Mouse (Mus musculus) retina, adult 2 months (tissue): ENCODE data around the gene Gm26897.

Experiments used
- DNase-seq: peaks from one replicate; pipeline ENCODE4 v3.0.0-alpha.2; 2012; ENCODE audit warnings: low read depth, low spot score

Gm26897 gene

DNA sequence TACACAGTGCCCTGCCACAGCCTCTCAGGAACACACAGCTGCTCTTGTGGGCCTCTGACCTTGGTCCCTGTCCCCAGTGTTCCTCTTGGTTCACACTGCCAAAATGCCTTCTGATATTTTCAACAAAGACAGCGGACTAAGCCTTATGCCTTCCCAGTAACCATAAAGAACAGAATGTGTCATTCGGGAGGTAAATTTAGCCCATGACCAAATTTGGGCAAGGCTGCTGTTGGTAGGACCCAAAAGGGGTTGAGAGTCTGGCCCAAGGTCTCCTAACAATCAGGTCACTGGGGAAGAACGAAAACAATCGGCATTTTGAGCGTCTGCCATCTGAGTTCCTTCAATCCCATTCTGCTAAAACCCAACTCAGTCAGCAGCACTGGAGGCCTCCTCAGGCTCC is 15.9 kb downstream of the Gm26897 start:
- DNase-seq = no peak

DNA sequence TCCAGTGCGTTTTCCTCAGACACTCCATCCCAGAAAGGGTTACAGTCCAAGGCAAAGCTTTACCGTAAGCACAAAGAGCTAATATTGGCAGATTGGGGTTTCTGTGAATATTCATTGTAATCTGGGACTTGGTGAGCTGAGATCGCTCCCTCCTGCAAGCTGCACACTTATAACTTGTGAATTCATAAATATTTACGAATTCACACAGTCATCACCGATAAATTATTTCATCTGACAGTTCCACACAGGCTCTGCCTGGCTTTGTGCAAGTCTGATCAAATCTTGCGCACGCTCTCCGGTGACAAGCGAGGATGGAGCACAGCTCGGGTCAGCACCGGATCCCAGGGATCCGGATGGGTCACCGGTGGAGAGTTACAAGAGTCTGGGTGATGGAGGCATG is 16.4 kb downstream of the Gm26897 start:
- no peak for DNase-seq

DNA sequence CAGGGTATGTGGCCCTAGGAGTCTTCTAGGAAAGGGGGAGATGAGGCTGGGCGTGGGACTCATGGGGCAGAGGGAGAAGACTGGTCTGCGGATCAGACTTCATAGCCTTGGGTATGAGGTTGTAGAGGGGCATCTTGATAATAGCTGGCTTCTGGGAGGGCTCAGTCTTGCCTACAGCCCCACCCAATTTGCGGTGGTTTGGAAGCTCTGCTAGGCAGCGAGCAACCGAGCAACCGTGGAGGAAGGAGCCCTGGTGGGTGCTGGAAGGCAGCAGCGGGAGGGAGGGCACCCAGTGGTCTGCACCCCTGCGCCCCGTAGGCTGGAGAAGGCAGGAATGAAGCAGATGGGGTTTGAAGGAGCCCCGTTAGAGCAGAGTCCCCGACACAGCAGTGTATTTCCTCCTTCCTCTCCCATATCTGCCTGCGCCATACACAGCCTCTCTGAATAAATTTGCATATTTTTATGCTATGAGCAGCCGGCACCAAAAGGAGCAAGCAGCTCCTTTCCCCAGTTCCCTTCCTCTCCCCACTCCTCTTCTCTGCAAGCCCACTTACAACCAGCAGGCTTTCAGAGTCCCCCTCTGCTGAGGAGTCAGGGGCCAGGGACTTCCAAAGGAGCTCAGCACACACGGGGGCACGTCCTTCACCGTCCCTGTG is 20.9 kb downstream of the Gm26897 start:
- no peak for DNase-seq

DNA sequence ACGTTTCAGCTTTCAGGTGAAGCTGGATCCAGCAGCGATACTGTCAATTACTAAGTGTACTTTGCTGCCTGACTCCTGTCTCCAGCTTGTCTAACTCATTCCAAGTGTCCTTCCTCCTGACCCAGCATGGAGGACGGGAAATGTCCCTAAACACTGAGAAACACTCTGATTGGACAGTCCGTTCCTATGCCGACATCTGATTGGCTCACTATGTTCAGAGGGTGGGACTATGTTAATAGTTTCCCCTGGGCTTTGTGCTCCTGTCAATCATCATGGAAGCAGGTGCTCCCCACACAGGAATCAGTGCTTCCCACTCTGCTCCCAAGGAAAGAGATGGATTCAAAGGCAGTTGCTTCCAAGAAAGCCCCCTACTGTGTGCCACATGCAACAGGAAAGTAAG is 21.6 kb downstream of the Gm26897 start:
- no peak for DNase-seq

DNA sequence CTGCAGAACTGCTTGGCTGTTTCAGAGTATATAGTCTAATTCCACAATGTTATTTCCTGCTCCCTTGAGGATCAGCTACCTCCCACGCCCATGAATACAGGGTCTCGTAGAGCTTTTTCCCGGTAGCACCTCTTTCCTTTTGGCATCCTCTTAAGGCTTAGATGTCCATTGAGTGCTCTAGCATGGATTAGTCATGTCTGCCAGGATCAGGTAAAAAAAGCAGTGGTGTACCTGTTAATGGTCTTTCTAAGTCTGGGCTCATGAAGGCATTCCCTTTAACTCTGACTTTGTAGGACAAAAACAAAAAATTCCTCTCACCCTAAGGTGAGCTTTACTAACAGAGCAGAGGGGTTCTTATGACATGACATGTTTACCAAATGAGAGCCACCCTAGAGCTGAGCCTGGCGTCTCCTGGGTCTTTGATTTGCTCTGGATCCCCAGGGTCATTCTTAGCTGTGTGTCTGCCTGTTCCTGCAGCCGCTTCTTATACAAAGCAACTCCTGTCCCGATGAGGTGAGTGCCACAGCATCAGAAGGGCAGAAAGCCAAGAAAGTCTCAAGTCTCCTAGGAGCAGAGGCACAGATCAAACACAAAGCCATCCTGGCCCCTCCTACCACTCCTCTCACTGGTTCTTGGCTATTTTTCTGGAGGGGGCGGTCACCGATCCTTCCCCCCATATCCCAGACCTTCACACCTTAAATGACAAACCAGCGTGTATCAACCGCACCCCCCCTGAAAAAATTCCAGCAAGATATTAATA is 27.2 kb downstream of the Gm26897 start:
- no peak for DNase-seq

GRCm38 (mm10) chr5:111761574-111761973 is 27.9 kb downstream of the Gm26897 start:
- DNase-seq = no peak

DNA sequence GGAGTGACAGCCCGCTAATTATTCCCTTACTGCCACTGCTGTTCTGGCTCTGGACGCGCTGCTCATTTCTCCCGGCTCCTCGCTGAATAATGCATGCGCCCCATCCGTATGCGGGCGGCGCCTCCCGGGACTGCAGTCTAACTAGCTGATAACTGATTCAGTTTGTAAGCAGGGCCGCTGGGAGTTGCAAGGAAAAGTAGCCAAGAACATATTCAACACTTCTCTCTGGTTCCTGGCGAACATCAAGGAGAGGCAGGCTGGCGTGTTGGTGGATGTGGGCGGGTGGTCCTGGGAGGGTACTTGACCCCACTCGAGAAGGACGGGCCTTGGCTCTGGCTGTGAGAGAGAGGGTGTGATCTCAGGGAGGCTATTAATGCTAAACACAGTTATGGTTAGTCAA is 28.4 kb downstream of the Gm26897 start:
- DNase-seq = no peak

GRCm38 (mm10) chr5:111765671-111766290 is 32.1 kb downstream of the Gm26897 start:
- no peak for DNase-seq

DNA sequence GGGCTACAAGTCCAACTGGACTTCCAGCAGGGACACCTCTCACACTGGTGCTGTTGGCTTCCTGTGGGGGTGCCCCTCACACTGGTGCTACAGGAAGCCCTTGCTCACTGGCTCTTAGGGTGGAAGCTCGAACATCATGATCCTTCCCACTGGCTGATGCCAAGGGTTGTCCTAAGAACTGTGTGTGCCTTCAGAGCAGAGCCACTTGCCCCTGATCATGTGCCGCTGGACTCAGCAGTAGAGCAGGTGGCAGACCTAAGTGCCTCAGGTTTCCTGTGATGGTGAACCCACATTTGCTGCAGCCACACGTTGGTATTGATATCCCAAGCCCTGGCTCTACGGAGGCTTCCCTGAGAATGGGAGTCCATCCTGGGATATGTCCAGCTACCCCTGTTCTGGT is 33.0 kb downstream of the Gm26897 start:
- DNase-seq = no peak

GRCm38 (mm10) chr5:111770266-111770665 is 36.5 kb downstream of the Gm26897 start:
- no peak for DNase-seq

- DNase-seq = no peak
Measured at GRCm38 (mm10) chr5:111772127-111772526, 38.4 kb downstream of the Gm26897 start.

GRCm38 (mm10) chr5:111772591-111773406 is 39.1 kb downstream of the Gm26897 start:
- DNase-seq = no peak

- DNase-seq = no peak
Measured at GRCm38 (mm10) chr5:111773407-111773733, 39.6 kb downstream of the Gm26897 start.

DNA sequence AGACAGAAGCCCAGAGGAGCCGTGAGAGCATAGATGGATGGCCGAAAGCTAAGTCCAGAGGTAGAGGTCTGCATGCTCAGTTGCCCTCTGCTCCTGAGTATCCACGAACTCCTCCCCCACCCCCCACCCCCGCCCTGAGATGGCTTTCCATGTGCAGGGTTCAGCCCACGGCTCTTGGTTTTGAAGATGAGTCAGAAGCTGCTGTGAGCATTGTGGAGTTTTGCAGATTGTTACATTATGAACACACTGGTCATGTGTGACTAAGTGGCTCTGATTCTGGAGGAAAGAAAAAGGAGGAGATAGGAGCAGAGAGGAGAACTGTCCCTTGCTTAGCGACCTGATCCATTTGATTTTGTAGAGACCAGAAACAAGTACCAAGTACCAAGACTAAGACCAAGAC is 42.5 kb downstream of the Gm26897 start:
- no peak for DNase-seq

- DNase-seq = no peak
Measured at GRCm38 (mm10) chr5:111778093-111778492, 44.4 kb downstream of the Gm26897 start.

- no peak for DNase-seq
Measured at GRCm38 (mm10) chr5:111779776-111780485, 46.2 kb downstream of the Gm26897 start.
